ENCODE assay signal across 8 mouse cellular contexts in genomic region chr17:5940792-5941191, GRCm38 (mm10). TPM values are rescaled to one million over a fixed set of nuclear protein-coding genes. Genes with fewer than 3 reads are reported as not detected.
A peak's percentile ranks its signal among the peaks of the same experiment; 100 is the strongest.
DNase-seq lines count a peak whose midpoint lies in the region; ATAC-seq and TF ChIP-seq lines count a peak whose summit lies in the region.

No protein-coding gene starts in this region.

- peaks cover 5% of the 10 kb centered on the region; the same call in 1 of the 2 replicates for H3K27me3 ChIP-seq in embryonic facial prominence, embryonic 11.5 days (ENCODE audit: control insufficient read depth, insufficient read depth, low read length)
- no peaks in the 10 kb centered on the region for H3K27me3 ChIP-seq in kidney, adult 2 months (replicated peaks; ENCODE audit: control insufficient read depth, insufficient read depth, low read length)
- H3K27me3 ChIP-seq in liver, adult 2 months (ENCODE audit: control insufficient read depth, insufficient read depth, low read length), result no peaks in the 10 kb centered on the region

- H3K4me3 ChIP-seq in embryonic facial prominence, embryonic 11.5 days (ENCODE audit: low read depth, low read length), result peak overlapping the region; percentile 50
- peak overlapping the region; percentile 87 for H3K4me3 ChIP-seq in kidney, adult 2 months (ENCODE audit: insufficient read depth, low read depth, low read length)
- peak overlapping the region; percentile 96 for H3K4me3 ChIP-seq in liver, adult 2 months (ENCODE audit: insufficient read depth, low read depth, low read length)

- H3K4me1 ChIP-seq in embryonic facial prominence, embryonic 11.5 days (ENCODE audit: control insufficient read depth, insufficient read depth, low read length), result no peaks in the 10 kb centered on the region; the same call in 1 of the 2 replicates
- H3K4me1 ChIP-seq in kidney, adult 2 months (ENCODE audit: control insufficient read depth, insufficient read depth, low read length), result peaks cover 4% of the 10 kb centered on the region
- no peaks in the 10 kb centered on the region for H3K4me1 ChIP-seq in liver, adult 2 months (ENCODE audit: control insufficient read depth, insufficient read depth, low read length)

- no peak overlapping the region for H3K27ac ChIP-seq in embryonic facial prominence, embryonic 11.5 days (replicated peaks; ENCODE audit: low read depth, low read length)
- no peak overlapping the region for H3K27ac ChIP-seq in kidney, adult 2 months (ENCODE audit: insufficient read depth, low read depth, low read length)
- H3K27ac ChIP-seq in liver, adult 2 months (replicated peaks; ENCODE audit: insufficient read depth, low read depth, low read length), result no peak overlapping the region

- no peaks in the 10 kb centered on the region for H3K9me3 ChIP-seq in embryonic facial prominence, embryonic 11.5 days (replicated peaks; ENCODE audit: control insufficient read depth, low read length)

- no peak for TF ChIP-seq POLR2A in kidney, adult 2 months (IDR thresholded peaks at IDR 0.05; ENCODE audit: low read depth, low read length)
- TF ChIP-seq POLR2A in liver, adult 2 months (IDR thresholded peaks at IDR 0.05; ENCODE audit: extremely low read depth, insufficient read depth, low read length), result no peak

- H3K36me3 ChIP-seq in embryonic facial prominence, embryonic 11.5 days (replicated peaks; ENCODE audit: control insufficient read depth, insufficient read depth, low read depth, low read length), result no peaks in the 10 kb centered on the region
- H3K36me3 ChIP-seq in kidney, adult 2 months (ENCODE audit: control insufficient read depth, insufficient read depth, low read length), result no peaks in the 10 kb centered on the region
- H3K36me3 ChIP-seq in liver, adult 2 months (ENCODE audit: control insufficient read depth, insufficient read depth, low read length), result no peaks in the 10 kb centered on the region

- TF ChIP-seq CTCF in kidney, adult 2 months (conservative IDR thresholded peaks at IDR 0.05; ENCODE audit: insufficient read depth, insufficient read length, low read depth, low read length), result peak; percentile 63
- peak; percentile 82 for TF ChIP-seq CTCF in liver, adult 2 months (IDR thresholded peaks at IDR 0.05; ENCODE audit: low read depth, low read length)

- H3K9ac ChIP-seq in embryonic facial prominence, embryonic 11.5 days (replicated peaks; ENCODE audit: low read length), result peak overlapping the region; percentile 33; the same call in 1 of the 2 replicates
- peak overlapping the region; percentile 64 for H3K9ac ChIP-seq in liver, adult 2 months (ENCODE audit: low read depth, low read length)

- no peaks in the 10 kb centered on the region for H3K79me2 ChIP-seq in liver, adult 2 months (ENCODE audit: control insufficient read depth, insufficient read depth, low read length)

- H3K4me2 ChIP-seq in embryonic facial prominence, embryonic 11.5 days (ENCODE audit: low read depth, low read length), result peak overlapping the region; percentile 57

- ATAC-seq in embryonic facial prominence, embryonic 11.5 days (replicated peaks; ENCODE audit: insufficient number of reproducible peaks, low FRiP score, low TSS enrichment, low read depth), result peak; percentile 83
- ATAC-seq in monocyte, adult 5-6 weeks (replicated peaks; ENCODE audit: insufficient number of reproducible peaks, low FRiP score, low TSS enrichment, poor library complexity, severe bottlenecking), result 0 out of 2 replicates have a peak, but pooled peaks have one; percentile 45

- 1% methylated on average over 28 of the region's 38 CpGs for WGBS in embryonic facial prominence, embryonic 11.5 days
- WGBS in kidney, adult 2 months, result under 1% methylated on average over 33 of the region's 38 CpGs
- WGBS in liver, adult 2 months, result 3% methylated on average over 34 of the region's 38 CpGs

- peak; percentile 83 for DNase-seq in A20 (ENCODE audit: low read depth, low spot score)
- DNase-seq in adrenal gland, postnatal 25 days, result peak; percentile 89
- peak; percentile 86 for DNase-seq in embryonic facial prominence, embryonic 11.5 days (ENCODE audit: low spot score)
- DNase-seq in heart, adult 8-10 months (ENCODE audit: low spot score), result peak; percentile 58
- DNase-seq in kidney, adult 2 months, result peak; percentile 81
- DNase-seq in liver, adult 2 months (ENCODE audit: extremely low read depth, low read depth, low spot score), result peak; percentile 30
- peak; percentile 79 to 80 for DNase-seq in spleen, postnatal 36 days (ENCODE audit: low spot score in 2 of 2)

RNA-seq across cellular contexts. Expression of gene Synj2, which starts 0.3 kb away (rescaled TPM):
- 11.4 and 11.9 TPM in 2 replicates for total RNA-seq in adrenal gland, postnatal 25 days (2021)
- polyA plus RNA-seq in embryonic facial prominence, embryonic 11.5 days (2014; fragmentation: Nextera tagmentation; extraction: Ambion mirVana), result 1.9 and 2.0 TPM in 2 replicates
- total RNA-seq in heart, adult 8-10 months (2022), result 10 to 100 TPM; 59.2 to 67.8 (median 64.1) TPM
- polyA plus RNA-seq in kidney, adult 2 months (2012; rRNA removed), result 1.5 and 1.8 TPM in 2 replicates
- total RNA-seq in liver, adult 2 months (2014; rRNA removed), result 3.0 and 3.7 TPM in 2 replicates
- 0.66 and 1.2 TPM in 2 replicates for polyA plus RNA-seq in liver, adult 2 months (2012; rRNA removed)
- total RNA-seq in monocyte, adult 5-6 weeks (2017), result 0.29 to 4.9 TPM (median 1.4 TPM) in 3 replicates

Comparison
In these comparisons a context has a peak if more than half of its experiments do, and no peak if none do; other contexts are left out.
1. DNase-seq: peak in every context shown above with its lines; median percentile 89 in adrenal gland, postnatal 25 days; 86 in embryonic facial prominence, embryonic 11.5 days; 83 in A20; 81 in kidney, adult 2 months; 80 in spleen, postnatal 36 days; 58 in heart, adult 8-10 months; 30 in liver, adult 2 months.